Mouse (Mus musculus): ENCODE measurements around the gene Rab29. TPM values are rescaled to one million over a fixed set of nuclear protein-coding genes. Genes with fewer than 3 reads are reported as not detected.
"Not testable (repeated sequence)": the region's sequence is repeated elsewhere in the genome, so short reads cannot be mapped to it uniquely, and the experiment has no call there.

The Rab29 gene
- total RNA-seq (2014; rRNA removed; ENCODE audit: low replicate concordance) = 14.7 and 16.6 TPM in 2 replicates
- polyA plus RNA-seq (2015; fragmentation: Nextera tagmentation; extraction: Ambion mirVana) = 18.8 and 21.1 TPM in 2 replicates

GRCm38 (mm10) chr1:131867093-131867945 is at the start of gene Rab29:
Gene Rab29, plus strand, starts transcription at chr1:131867224.
- Histone ChIP-seq H3K27ac (ENCODE audit: low read depth) (peak within 1 kb of the TSS; percentile 39), H3K27me3 (ENCODE audit: control insufficient read depth, insufficient read depth, low read length) (no peaks in the 10 kb centered on the region), H3K4me2 (ENCODE audit: low read depth, low read length) (peak within 1 kb of the TSS; percentile 97), H3K9ac (replicated peaks; ENCODE audit: low read depth, low read length) (peak within 1 kb of the TSS; percentile 76), H3K9me3 (replicated peaks; ENCODE audit: control insufficient read depth, low read length) (no peaks in the 10 kb centered on the region), H3K4me1 (ENCODE audit: control insufficient read depth, insufficient read depth) (no peaks in the 10 kb centered on the region; the same call in 1 of the 2 replicates), H3K36me3 (replicated peaks; ENCODE audit: control insufficient read depth, insufficient read depth, low read length) (peaks cover 15% of the 10 kb centered on the region; the same call in 1 of the 2 replicates), H3K4me3 (ENCODE audit: low read depth, low read length) (peak within 1 kb of the TSS; percentile 91)
- ATAC-seq (ENCODE audit: insufficient read depth, low read depth) = peak; percentile 98
- TF ChIP-seq EP300 (IDR thresholded peaks at IDR 0.05; ENCODE audit: low read depth) (no peak), CTCF (IDR thresholded peaks at IDR 0.05; ENCODE audit: low read depth) (peak; percentile 74)
- peak; percentile 97 for DNase-seq (ENCODE audit: low spot score)
- WGBS = under 1% methylated on average over 46 of the region's 46 CpGs

- H3K4me2 ChIP-seq (ENCODE audit: low read depth, low read length); ATAC-seq (ENCODE audit: insufficient read depth, low read depth); H3K27ac ChIP-seq (ENCODE audit: low read depth); H3K27me3 ChIP-seq (ENCODE audit: control insufficient read depth, insufficient read depth, low read length); H3K4me1 ChIP-seq (ENCODE audit: control insufficient read depth, insufficient read depth); DNase-seq (ENCODE audit: low spot score); H3K9me3 ChIP-seq (replicated peaks; ENCODE audit: control insufficient read depth, low read length); H3K4me3 ChIP-seq (ENCODE audit: low read depth, low read length); H3K36me3 ChIP-seq (replicated peaks; ENCODE audit: control insufficient read depth, insufficient read depth, low read length); H3K9ac ChIP-seq (replicated peaks; ENCODE audit: low read depth, low read length): not testable (repeated sequence)
- WGBS = 72% methylated on average over 8 of the region's 9 CpGs
These were observed 46.7 kb upstream of the Rab29 start for GRCm38 (mm10) chr1:131820353-131820752.

DNA sequence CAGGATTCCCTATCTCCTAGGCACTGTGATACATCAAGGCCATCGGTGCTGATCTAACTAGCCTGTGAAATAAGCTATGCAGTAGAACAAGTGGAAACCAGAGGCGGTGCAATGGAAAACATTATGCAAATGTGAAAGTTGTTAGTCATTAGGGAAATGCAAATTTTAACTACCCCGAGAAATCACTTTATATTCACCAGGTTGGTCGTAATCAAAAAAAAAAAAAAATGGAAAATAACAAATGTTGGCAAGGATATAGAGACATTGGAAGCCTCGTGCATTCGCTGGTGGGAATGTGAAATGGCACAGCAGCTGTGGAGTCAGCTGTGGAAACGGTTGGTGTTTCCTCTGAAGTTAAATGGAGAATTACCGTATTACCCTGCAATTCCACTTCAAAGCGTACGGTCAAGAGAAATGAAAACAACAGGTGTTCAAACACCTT is 46.1 kb upstream of the Rab29 start:
- no peaks in the 10 kb centered on the region for H3K36me3 ChIP-seq (replicated peaks; ENCODE audit: control insufficient read depth, insufficient read depth, low read length)
- DNase-seq (ENCODE audit: low spot score) = no peak
- H3K4me2 ChIP-seq (ENCODE audit: low read depth, low read length) = no peak overlapping the region
- H3K4me3 ChIP-seq (ENCODE audit: low read depth, low read length) = no peak overlapping the region
- no peaks in the 10 kb centered on the region; the same call in 1 of the 2 replicates for H3K9me3 ChIP-seq (replicated peaks; ENCODE audit: control insufficient read depth, low read length)
- no peak for ATAC-seq (ENCODE audit: insufficient read depth, low read depth)
- no peak overlapping the region for H3K9ac ChIP-seq (replicated peaks; ENCODE audit: low read depth, low read length)
- 77% methylated on average over 10 of the region's 10 CpGs for WGBS
- no peaks in the 10 kb centered on the region for H3K27me3 ChIP-seq (ENCODE audit: control insufficient read depth, insufficient read depth, low read length)
- no peak overlapping the region for H3K27ac ChIP-seq (ENCODE audit: low read depth)
- no peaks in the 10 kb centered on the region; the same call in 1 of the 2 replicates for H3K4me1 ChIP-seq (ENCODE audit: control insufficient read depth, insufficient read depth)
- TF ChIP-seq EP300 (IDR thresholded peaks at IDR 0.05; ENCODE audit: low read depth) = no peak
- no peak for TF ChIP-seq CTCF (IDR thresholded peaks at IDR 0.05; ENCODE audit: low read depth)

DNA sequence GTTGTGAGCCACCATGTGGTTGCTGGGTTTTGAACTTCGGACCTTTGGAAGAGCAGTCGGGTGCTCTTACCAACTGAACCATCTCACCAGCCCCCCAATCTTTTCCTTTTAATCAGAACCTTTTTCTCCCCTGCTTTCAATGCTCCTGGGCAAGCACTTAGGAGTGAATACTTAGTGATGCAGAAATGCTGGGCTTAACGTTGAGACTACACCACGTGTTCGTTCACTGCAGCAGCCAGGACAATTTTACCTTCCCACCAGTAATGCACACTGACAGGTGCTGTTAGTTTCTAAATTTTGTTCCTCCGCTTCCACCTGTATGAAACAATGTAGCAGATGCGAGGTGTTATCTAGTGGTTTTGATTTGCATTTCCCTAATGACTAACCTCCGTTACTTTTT is 44.7 kb upstream of the Rab29 start:
- H3K27me3 ChIP-seq (ENCODE audit: control insufficient read depth, insufficient read depth, low read length) = no peaks in the 10 kb centered on the region
- ATAC-seq (ENCODE audit: insufficient read depth, low read depth) (no peak), DNase-seq (ENCODE audit: low spot score) (no peak)
- H3K36me3 ChIP-seq (replicated peaks; ENCODE audit: control insufficient read depth, insufficient read depth, low read length) = no peaks in the 10 kb centered on the region
- no peak overlapping the region for H3K4me2 ChIP-seq (ENCODE audit: low read depth, low read length)
- H3K9me3 ChIP-seq (replicated peaks; ENCODE audit: control insufficient read depth, low read length) = no peaks in the 10 kb centered on the region; the same call in 1 of the 2 replicates
- H3K27ac ChIP-seq (ENCODE audit: low read depth) = no peak overlapping the region
- no peak overlapping the region for H3K4me3 ChIP-seq (ENCODE audit: low read depth, low read length)
- 73% methylated on average over 8 of the region's 8 CpGs for WGBS
- TF ChIP-seq EP300 (IDR thresholded peaks at IDR 0.05; ENCODE audit: low read depth) (no peak), CTCF (IDR thresholded peaks at IDR 0.05; ENCODE audit: low read depth) (no peak)
- no peak overlapping the region for H3K9ac ChIP-seq (replicated peaks; ENCODE audit: low read depth, low read length)
- H3K4me1 ChIP-seq (ENCODE audit: control insufficient read depth, insufficient read depth) = peaks cover 5% of the 10 kb centered on the region

GRCm38 (mm10) chr1:131822856-131823492 is 44.0 kb upstream of the Rab29 start:
- no peak for ATAC-seq (ENCODE audit: insufficient read depth, low read depth)
- no peak for TF ChIP-seq CTCF (IDR thresholded peaks at IDR 0.05; ENCODE audit: low read depth)
- TF ChIP-seq EP300 (IDR thresholded peaks at IDR 0.05; ENCODE audit: low read depth) = no peak
- WGBS = 85% methylated on average over 1 of the region's 1 CpGs

More at GRCm38 (mm10) chr1:131822856-131823492, 44.0 kb upstream of the Rab29 start:
- H3K9me3 ChIP-seq (replicated peaks; ENCODE audit: control insufficient read depth, low read length) = no peaks in the 10 kb centered on the region; the same call in 1 of the 2 replicates
- no peak overlapping the region for H3K4me2 ChIP-seq (ENCODE audit: low read depth, low read length)
- no peaks in the 10 kb centered on the region for H3K27me3 ChIP-seq (ENCODE audit: control insufficient read depth, insufficient read depth, low read length)
- no peak overlapping the region for H3K27ac ChIP-seq (ENCODE audit: low read depth)
- no peaks in the 10 kb centered on the region for H3K36me3 ChIP-seq (replicated peaks; ENCODE audit: control insufficient read depth, insufficient read depth, low read length)
- no peak overlapping the region for H3K9ac ChIP-seq (replicated peaks; ENCODE audit: low read depth, low read length)
- no peak for DNase-seq (ENCODE audit: low spot score)
- peaks cover 7% of the 10 kb centered on the region for H3K4me1 ChIP-seq (ENCODE audit: control insufficient read depth, insufficient read depth)
- H3K4me3 ChIP-seq (ENCODE audit: low read depth, low read length) = no peak overlapping the region
